Mouse (Mus musculus) megakaryocyte, embryonic 14.5 days (primary cell): ENCODE results near the gene Ankrd61.

Source experiments
- FLI1 ChIP-seq: IDR thresholded peaks from 2 replicates; pipeline ENCODE4 v1.6.1; 2012; ENCODE audit warnings: low read length, inconsistent platforms, mixed read lengths
- GATA1 ChIP-seq: IDR thresholded peaks from 3 replicates; pipeline ENCODE4 v1.6.1; 2012; ENCODE audit warnings: mixed read lengths, low read length, inconsistent platforms, borderline replicate concordance

DNA sequence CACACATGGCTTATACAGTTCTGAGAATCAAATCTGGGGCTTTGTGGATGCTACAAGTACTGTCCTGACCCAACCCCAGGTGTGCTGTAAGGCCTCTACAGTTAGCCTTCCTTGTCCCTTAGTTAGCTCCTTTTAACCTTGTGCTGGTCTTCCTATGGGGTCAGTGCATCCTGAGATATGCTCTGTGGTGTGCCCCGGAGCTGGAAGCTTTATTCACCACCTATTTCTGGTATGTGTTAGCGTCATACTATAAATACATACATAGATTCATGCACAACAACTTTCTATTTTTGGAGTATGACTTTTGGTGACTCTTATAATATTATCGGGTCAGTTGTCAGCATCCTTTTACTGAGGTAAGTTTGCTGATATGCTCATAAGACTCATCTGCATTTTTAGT lies 12.2 kb downstream of the Ankrd61 start:
- no peak for TF ChIP-seq GATA1
- no peak for TF ChIP-seq FLI1
